Mouse (Mus musculus) myocyte (in vitro differentiated cells): Measurements from ENCODE around the gene Pygm. TPM values are rescaled to one million over a fixed set of nuclear protein-coding genes. Genes with fewer than 3 reads are reported as not detected.

Source experiments
- H3K27me3 ChIP-seq: one replicate; pipeline ENCODE4 v1.6.1; 2011; ENCODE audit not compliant: control insufficient read depth, insufficient read depth, insufficient read length
- H3K36me3 ChIP-seq: one replicate; pipeline ENCODE4 v1.6.1; 2011; ENCODE audit not compliant: control insufficient read depth, insufficient read depth
- H3K4me2 ChIP-seq: one replicate; pipeline ENCODE4 v1.6.1; 2011; ENCODE audit warnings: low read depth, control low read depth
- H3K4me3 ChIP-seq: one replicate; pipeline ENCODE4 v1.5.1; 2011; ENCODE audit warnings: mild to moderate bottlenecking, control low read depth, moderate library complexity
- H3K79me2 ChIP-seq: one replicate; pipeline ENCODE4 v1.6.1; 2011; ENCODE audit not compliant: control insufficient read depth, insufficient read depth
- H3ac ChIP-seq: one replicate; pipeline ENCODE4 v1.6.1; 2011; ENCODE audit not compliant: control insufficient read depth, insufficient read length
- CEBPB ChIP-seq: IDR thresholded peaks from 2 replicates; pipeline ENCODE4 v1.6.1; 2011; ENCODE audit warnings: mild to moderate bottlenecking, moderate library complexity; ENCODE audit not compliant: poor library complexity, insufficient read depth, severe bottlenecking
- E2F4 ChIP-seq: IDR thresholded peaks from one replicate; pipeline ENCODE4 v1.6.1; 2011; ENCODE audit warnings: mild to moderate bottlenecking, control low read depth, moderate library complexity; ENCODE audit not compliant: insufficient read depth
- MAX ChIP-seq: IDR thresholded peaks from one replicate; pipeline ENCODE4 v1.6.1; 2011; ENCODE audit warnings: low read depth, mild to moderate bottlenecking, control low read depth
- MYOD1 ChIP-seq, 3 experiments: IDR thresholded peaks; one replicate each; pipeline ENCODE4 v1.6.1; 2011; ENCODE audit warnings: control low read depth in 2 of 3, low read depth in 2 of 3, mild to moderate bottlenecking in 2 of 3, moderate library complexity in 1 of 3; ENCODE audit not compliant: insufficient read length in 2 of 3, control insufficient read depth in 1 of 3
- MYOG ChIP-seq, 3 experiments: IDR thresholded peaks; one replicate each; pipeline ENCODE4 v1.6.1; 2011; ENCODE audit warnings: control low read depth in 2 of 3, low read depth in 2 of 3, mild to moderate bottlenecking in 2 of 3; ENCODE audit not compliant: insufficient read length in 2 of 3, control insufficient read depth in 1 of 3, insufficient read depth in 1 of 3
- POLR2A ChIP-seq: IDR thresholded peaks from one replicate; pipeline ENCODE4 v1.6.1; 2011; ENCODE audit warnings: low read depth, mild to moderate bottlenecking, control low read depth, moderate library complexity; ENCODE audit not compliant: insufficient read length
- POLR2AphosphoS2 ChIP-seq: IDR thresholded peaks from one replicate; pipeline ENCODE4 v1.6.1; 2011; ENCODE audit warnings: low read depth, control low read depth; ENCODE audit not compliant: insufficient read length
- REST ChIP-seq: IDR thresholded peaks from one replicate; pipeline ENCODE4 v1.6.1; 2011; ENCODE audit warnings: mild to moderate bottlenecking, control low read depth, moderate library complexity; ENCODE audit not compliant: insufficient read depth, insufficient read length
- SRF ChIP-seq: IDR thresholded peaks from one replicate; pipeline ENCODE4 v1.6.1; 2011; ENCODE audit warnings: low read depth; ENCODE audit not compliant: control insufficient read depth, insufficient read length
- TCF12 ChIP-seq: IDR thresholded peaks from one replicate; pipeline ENCODE4 v1.6.1; 2011; ENCODE audit warnings: mild to moderate bottlenecking, control low read depth; ENCODE audit not compliant: poor library complexity, insufficient read depth, severe bottlenecking
- TCF3 ChIP-seq: IDR thresholded peaks from one replicate; pipeline ENCODE4 v1.6.1; 2011; ENCODE audit warnings: low read depth, control low read depth; ENCODE audit not compliant: insufficient read length
- USF1 ChIP-seq: IDR thresholded peaks from one replicate; pipeline ENCODE4 v1.6.1; 2011; ENCODE audit warnings: low read depth, mild to moderate bottlenecking, control low read depth, moderate library complexity
- polyA plus RNA-seq: library from polyadenylated mRNA; unstranded; fragments of >200 nt; fragmentation: generic; extraction: Trizol; gene quantifications from one replicate; pipeline ENCODE4 v1.2.1, GENCODE M21; 2012; ENCODE audit warnings: missing spikeins

Pygm gene
- polyA plus RNA-seq, 1 experiment, result 232 TPM

GRCm38 (mm10) chr19:6363411-6364240 is 20.6 kb upstream of the Pygm start, which contains the start of gene Sf1:
Sf1 (plus strand) TSS chr19:6363690.
- Histone ChIP-seq H3K79me2 (peaks cover 44% of the 10 kb centered on the region), H3K27me3 (no peaks in the 10 kb centered on the region), H3K36me3 (peaks cover 41% of the 10 kb centered on the region), H3K4me3 (peak within 1 kb of the TSS; percentile 66), H3K4me2 (peak within 1 kb of the TSS; percentile 96), H3ac (peak within 1 kb of the TSS; percentile 99)
- peak; percentile 73 for TF ChIP-seq POLR2A
- no peak for TF ChIP-seq MYOG (IDR thresholded peaks at IDR 0.05; ENCODE audit: control insufficient read depth in 1 of 3, insufficient read depth in 1 of 3, insufficient read length in 2 of 3, low read depth in 2 of 3)
- TF ChIP-seq REST, result no peak
- TF ChIP-seq TCF3, result no peak
- peak; percentile 61 for TF ChIP-seq SRF
- no peak for TF ChIP-seq CEBPB
- TF ChIP-seq E2F4, result no peak
- TF ChIP-seq TCF12, result no peak
- TF ChIP-seq POLR2AphosphoS2, result peak; percentile 68
- TF ChIP-seq MYOD1 (IDR thresholded peaks at IDR 0.05; ENCODE audit: control insufficient read depth in 1 of 3, insufficient read length in 2 of 3, low read depth in 2 of 3), result peak in 1 of 3 experiments; percentile 9
- TF ChIP-seq MAX, result no peak
- no peak for TF ChIP-seq USF1

GRCm38 (mm10) chr19:6364317-6364725 is 19.9 kb upstream of the Pygm start:
- Histone ChIP-seq H3K36me3 (peaks cover 48% of the 10 kb centered on the region), H3K4me3 (peak overlapping the region; percentile 66), H3K79me2 (peaks cover 51% of the 10 kb centered on the region), H3K4me2 (peak overlapping the region; percentile 96), H3ac (peak overlapping the region; percentile 99), H3K27me3 (no peaks in the 10 kb centered on the region)
- TF ChIP-seq POLR2AphosphoS2, result peak; percentile 90
- TF ChIP-seq E2F4, result no peak
- no peak for TF ChIP-seq MAX
- TF ChIP-seq USF1, result no peak
- TF ChIP-seq REST, result no peak
- no peak for TF ChIP-seq TCF12
- peak; percentile 68 for TF ChIP-seq SRF
- TF ChIP-seq MYOG (IDR thresholded peaks at IDR 0.05; ENCODE audit: control insufficient read depth in 1 of 3, insufficient read depth in 1 of 3, insufficient read length in 2 of 3, low read depth in 2 of 3), result peak in 1 of 3 experiments; percentile 48
- no peak for TF ChIP-seq TCF3
- TF ChIP-seq CEBPB, result 0 out of 2 replicates have a peak, but pooled peaks have one; percentile 37
- TF ChIP-seq POLR2A, result peak; percentile 85
- peak in 2 of 3 experiments; percentile 56 to 72 for TF ChIP-seq MYOD1 (IDR thresholded peaks at IDR 0.05; ENCODE audit: control insufficient read depth in 1 of 3, insufficient read length in 2 of 3, low read depth in 2 of 3)

- Histone ChIP-seq H3K27me3 (no peaks in the 10 kb centered on the region), H3ac (peak overlapping the region; percentile 99), H3K36me3 (peaks cover 53% of the 10 kb centered on the region), H3K4me2 (peak overlapping the region; percentile 96), H3K4me3 (peak overlapping the region; percentile 66), H3K79me2 (peaks cover 57% of the 10 kb centered on the region)
- TF ChIP-seq REST (no peak), POLR2A (no peak), USF1 (no peak), E2F4 (no peak), CEBPB (no peak), TCF3 (no peak), MYOG (IDR thresholded peaks at IDR 0.05; ENCODE audit: control insufficient read depth in 1 of 3, insufficient read depth in 1 of 3, insufficient read length in 2 of 3, low read depth in 2 of 3) (no peak), POLR2AphosphoS2 (no peak), SRF (no peak), TCF12 (no peak), MAX (no peak), MYOD1 (IDR thresholded peaks at IDR 0.05; ENCODE audit: control insufficient read depth in 1 of 3, insufficient read length in 2 of 3, low read depth in 2 of 3) (no peak)
Measured at GRCm38 (mm10) chr19:6364842-6365241, 19.4 kb upstream of the Pygm start.

- TF ChIP-seq MAX (no peak), SRF (no peak), CEBPB (no peak)
Measured at GRCm38 (mm10) chr19:6370175-6370574, 14.0 kb upstream of the Pygm start.

More at GRCm38 (mm10) chr19:6370175-6370574, 14.0 kb upstream of the Pygm start:
- peaks cover 70% of the 10 kb centered on the region for H3K79me2 ChIP-seq
- no peak overlapping the region for H3ac ChIP-seq
- H3K36me3 ChIP-seq, result peaks cover 92% of the 10 kb centered on the region
- H3K4me3 ChIP-seq, result no peak overlapping the region
- no peak overlapping the region for H3K4me2 ChIP-seq
- H3K27me3 ChIP-seq, result no peaks in the 10 kb centered on the region
